Mouse (Mus musculus) myocyte (in vitro differentiated cells): ENCODE data around the gene Spred2. TPM values are rescaled to one million over a fixed set of nuclear protein-coding genes. Genes with fewer than 3 reads are reported as not detected.

Experiments used
- H3K27me3 ChIP-seq: one replicate; pipeline ENCODE4 v1.6.1; 2011; ENCODE audit not compliant: control insufficient read depth, insufficient read depth, insufficient read length
- H3K36me3 ChIP-seq: one replicate; pipeline ENCODE4 v1.6.1; 2011; ENCODE audit not compliant: control insufficient read depth, insufficient read depth
- H3K4me2 ChIP-seq: one replicate; pipeline ENCODE4 v1.6.1; 2011; ENCODE audit warnings: low read depth, control low read depth
- H3K4me3 ChIP-seq: one replicate; pipeline ENCODE4 v1.5.1; 2011; ENCODE audit warnings: mild to moderate bottlenecking, control low read depth, moderate library complexity
- H3K79me2 ChIP-seq: one replicate; pipeline ENCODE4 v1.6.1; 2011; ENCODE audit not compliant: control insufficient read depth, insufficient read depth
- H3ac ChIP-seq: one replicate; pipeline ENCODE4 v1.6.1; 2011; ENCODE audit not compliant: control insufficient read depth, insufficient read length
- CEBPB ChIP-seq: IDR thresholded peaks from 2 replicates; pipeline ENCODE4 v1.6.1; 2011; ENCODE audit warnings: mild to moderate bottlenecking, moderate library complexity; ENCODE audit not compliant: poor library complexity, insufficient read depth, severe bottlenecking
- E2F4 ChIP-seq: IDR thresholded peaks from one replicate; pipeline ENCODE4 v1.6.1; 2011; ENCODE audit warnings: mild to moderate bottlenecking, control low read depth, moderate library complexity; ENCODE audit not compliant: insufficient read depth
- MAX ChIP-seq: IDR thresholded peaks from one replicate; pipeline ENCODE4 v1.6.1; 2011; ENCODE audit warnings: low read depth, mild to moderate bottlenecking, control low read depth
- MYOD1 ChIP-seq, 3 experiments: IDR thresholded peaks; one replicate each; pipeline ENCODE4 v1.6.1; 2011; ENCODE audit warnings: control low read depth in 2 of 3, low read depth in 2 of 3, mild to moderate bottlenecking in 2 of 3, moderate library complexity in 1 of 3; ENCODE audit not compliant: insufficient read length in 2 of 3, control insufficient read depth in 1 of 3
- MYOG ChIP-seq, 3 experiments: IDR thresholded peaks; one replicate each; pipeline ENCODE4 v1.6.1; 2011; ENCODE audit warnings: control low read depth in 2 of 3, low read depth in 2 of 3, mild to moderate bottlenecking in 2 of 3; ENCODE audit not compliant: insufficient read length in 2 of 3, control insufficient read depth in 1 of 3, insufficient read depth in 1 of 3
- POLR2A ChIP-seq: IDR thresholded peaks from one replicate; pipeline ENCODE4 v1.6.1; 2011; ENCODE audit warnings: low read depth, mild to moderate bottlenecking, control low read depth, moderate library complexity; ENCODE audit not compliant: insufficient read length
- POLR2AphosphoS2 ChIP-seq: IDR thresholded peaks from one replicate; pipeline ENCODE4 v1.6.1; 2011; ENCODE audit warnings: low read depth, control low read depth; ENCODE audit not compliant: insufficient read length
- REST ChIP-seq: IDR thresholded peaks from one replicate; pipeline ENCODE4 v1.6.1; 2011; ENCODE audit warnings: mild to moderate bottlenecking, control low read depth, moderate library complexity; ENCODE audit not compliant: insufficient read depth, insufficient read length
- SRF ChIP-seq: IDR thresholded peaks from one replicate; pipeline ENCODE4 v1.6.1; 2011; ENCODE audit warnings: low read depth; ENCODE audit not compliant: control insufficient read depth, insufficient read length
- TCF12 ChIP-seq: IDR thresholded peaks from one replicate; pipeline ENCODE4 v1.6.1; 2011; ENCODE audit warnings: mild to moderate bottlenecking, control low read depth; ENCODE audit not compliant: poor library complexity, insufficient read depth, severe bottlenecking
- TCF3 ChIP-seq: IDR thresholded peaks from one replicate; pipeline ENCODE4 v1.6.1; 2011; ENCODE audit warnings: low read depth, control low read depth; ENCODE audit not compliant: insufficient read length
- USF1 ChIP-seq: IDR thresholded peaks from one replicate; pipeline ENCODE4 v1.6.1; 2011; ENCODE audit warnings: low read depth, mild to moderate bottlenecking, control low read depth, moderate library complexity
- polyA plus RNA-seq: library from polyadenylated mRNA; unstranded; fragments of >200 nt; fragmentation: generic; extraction: Trizol; gene quantifications from one replicate; pipeline ENCODE4 v1.2.1, GENCODE M21; 2012; ENCODE audit warnings: missing spikeins

Spred2 gene
- polyA plus RNA-seq: 15.7 TPM

GRCm38 (mm10) chr11:19923888-19924756 is at the start of gene Spred2:
Gene Spred2 (plus strand): TSS chr11:19924375.
- Histone ChIP-seq H3ac (peak within 1 kb of the TSS; percentile 80), H3K27me3 (no peaks in the 10 kb centered on the region)
- TF ChIP-seq MYOG (IDR thresholded peaks at IDR 0.05; ENCODE audit: control insufficient read depth in 1 of 3, insufficient read depth in 1 of 3, insufficient read length in 2 of 3, low read depth in 2 of 3) (peak in 1 of 3 experiments; percentile 24), TCF3 (no peak), TCF12 (no peak), POLR2A (peak; percentile 50), POLR2AphosphoS2 (peak; percentile 20), MAX (peak; percentile 52), SRF (no peak), MYOD1 (IDR thresholded peaks at IDR 0.05; ENCODE audit: control insufficient read depth in 1 of 3, insufficient read length in 2 of 3, low read depth in 2 of 3) (no peak), E2F4 (peak; percentile 32), CEBPB (no peak), USF1 (no peak), REST (no peak)

DNA sequence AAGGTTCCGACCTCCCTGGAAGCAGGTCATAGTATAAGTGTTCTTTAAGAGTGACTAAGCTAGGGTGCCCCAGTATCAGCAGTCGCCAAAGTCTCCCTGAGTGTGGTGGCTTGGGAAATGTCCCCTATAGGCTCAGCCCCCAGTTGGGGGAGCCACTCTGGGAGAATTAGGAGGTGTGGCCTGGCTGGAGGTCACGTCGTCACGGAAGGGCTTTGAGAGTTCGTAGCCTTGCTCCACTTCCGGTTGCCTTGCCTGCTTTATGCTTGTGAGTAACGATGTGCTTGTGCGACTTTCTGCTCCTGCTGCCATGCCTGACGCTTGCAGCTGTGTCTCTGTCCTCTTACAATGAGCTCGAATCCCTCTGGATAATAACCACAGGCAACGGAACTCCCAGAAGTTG is 48.6 kb upstream of the Spred2 start:
- Histone ChIP-seq H3K4me2 (no peak overlapping the region), H3K36me3 (no peaks in the 10 kb centered on the region), H3K4me3 (no peak overlapping the region), H3K27me3 (no peaks in the 10 kb centered on the region), H3ac (no peak overlapping the region), H3K79me2 (no peaks in the 10 kb centered on the region)
- no peak for TF ChIP-seq CEBPB
- TF ChIP-seq E2F4: no peak
- TF ChIP-seq MYOG (IDR thresholded peaks at IDR 0.05; ENCODE audit: control insufficient read depth in 1 of 3, insufficient read depth in 1 of 3, insufficient read length in 2 of 3, low read depth in 2 of 3): no peak
- TF ChIP-seq TCF3: no peak
- TF ChIP-seq TCF12: no peak
- no peak for TF ChIP-seq REST
- TF ChIP-seq SRF: no peak

More at GRCm38 (mm10) chr11:19923888-19924756, at the start of gene Spred2:
- H3K79me2 ChIP-seq: peaks cover 34% of the 10 kb centered on the region
- peak within 1 kb of the TSS; percentile 80 for H3K4me3 ChIP-seq
- no peaks in the 10 kb centered on the region for H3K36me3 ChIP-seq
- H3K4me2 ChIP-seq: peak within 1 kb of the TSS; percentile 96

- TF ChIP-seq SRF (no peak), POLR2AphosphoS2 (no peak), E2F4 (no peak)
- H3ac ChIP-seq: no peak overlapping the region
- H3K27me3 ChIP-seq: no peaks in the 10 kb centered on the region
- H3K4me3 ChIP-seq: no peak overlapping the region
- H3K79me2 ChIP-seq: no peaks in the 10 kb centered on the region
- H3K36me3 ChIP-seq: no peaks in the 10 kb centered on the region
- H3K4me2 ChIP-seq: no peak overlapping the region
Measured at GRCm38 (mm10) chr11:19875964-19876363, 48.2 kb upstream of the Spred2 start.

DNA sequence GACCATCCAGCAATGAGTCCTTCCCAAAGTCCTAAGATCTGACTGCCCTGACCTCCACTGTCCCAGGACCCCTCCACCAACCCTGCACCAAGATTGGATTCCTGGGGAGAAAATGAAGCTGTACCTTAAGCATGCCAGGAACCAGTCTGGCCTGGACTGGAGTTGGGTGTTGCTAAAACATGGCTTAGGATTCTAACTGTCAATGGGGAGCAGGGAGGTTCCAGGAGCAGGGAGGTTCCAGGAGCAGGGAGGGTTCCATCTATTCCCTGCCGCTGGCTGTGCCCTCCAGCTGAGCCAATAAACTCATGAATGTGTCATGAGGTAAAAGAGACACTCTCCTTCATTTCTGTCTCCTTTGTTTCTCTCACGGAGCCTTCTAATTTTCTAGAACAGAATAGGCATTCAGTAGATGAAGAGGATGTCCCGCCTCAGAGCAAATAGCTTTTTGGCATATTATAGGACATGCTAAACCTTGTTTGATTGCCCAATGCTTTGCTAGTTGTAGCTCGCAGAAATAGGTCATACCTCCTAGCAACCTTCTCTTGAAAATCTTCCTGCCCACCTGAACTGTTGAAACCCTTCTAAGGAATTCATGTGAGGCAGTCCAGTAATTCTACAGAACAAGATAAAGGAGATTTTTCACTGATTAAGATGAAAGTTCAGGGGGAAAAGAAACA is 46.8 kb upstream of the Spred2 start:
- H3K4me3 ChIP-seq: no peak overlapping the region
- TF ChIP-seq MYOD1 (IDR thresholded peaks at IDR 0.05; ENCODE audit: control insufficient read depth in 1 of 3, insufficient read length in 2 of 3, low read depth in 2 of 3) (no peak), CEBPB (no peak), TCF12 (no peak), SRF (no peak), POLR2AphosphoS2 (no peak), E2F4 (no peak), POLR2A (no peak), MAX (no peak), TCF3 (no peak), USF1 (no peak), MYOG (IDR thresholded peaks at IDR 0.05; ENCODE audit: control insufficient read depth in 1 of 3, insufficient read depth in 1 of 3, insufficient read length in 2 of 3, low read depth in 2 of 3) (no peak)
- H3K36me3 ChIP-seq: no peaks in the 10 kb centered on the region
- no peak overlapping the region for H3ac ChIP-seq
- H3K4me2 ChIP-seq: no peak overlapping the region
- H3K27me3 ChIP-seq: no peaks in the 10 kb centered on the region
- H3K79me2 ChIP-seq: no peaks in the 10 kb centered on the region
